Mouse (Mus musculus) heart, adult 10 weeks (tissue): Measurements from ENCODE around the gene Man1a2. TPM values are rescaled to one million over a fixed set of nuclear protein-coding genes. Genes with fewer than 3 reads are reported as not detected.

Experiments used
- polyA plus RNA-seq: library from polyadenylated mRNA; stranded (reverse); fragments of 350-450 nt; fragmentation: Illumina TruSeq; extraction: RNeasy Lipid Tissue Mini Kit (QIAGEN cat#74804); gene quantifications from one replicate; pipeline ENCODE4 v1.2.3, GENCODE M21; 2014; ENCODE audit warnings: low read depth, low replicate concordance

The Man1a2 gene
- 13.0 TPM for polyA plus RNA-seq

GRCm38 (mm10) chr3:100685087-100685762, at the start of gene Man1a2:
Man1a2 (minus strand) TSS chr3:100685503.

Other genes starting within 250 kb of the Man1a2 start
- 1.6 TPM for gene Tent5c, start 196.2 kb downstream of the Man1a2 start, polyA plus RNA-seq
- 0.55 TPM for gene Vtcn1, start 140.0 kb upstream of the Man1a2 start, polyA plus RNA-seq
- 3.1 TPM for gene Trim45, start 236.7 kb upstream of the Man1a2 start, polyA plus RNA-seq